Mouse (Mus musculus) olfactory bulb, adult 2 months (tissue): ENCODE data around the gene Coro1c.

Experiments
- CTCF ChIP-seq: fragments of 200-500 bp; IDR thresholded peaks from 2 replicates; pipeline ENCODE4 v1.5.1; 2012; ENCODE audit warnings: low read depth, mild to moderate bottlenecking, low read length, moderate library complexity; ENCODE audit not compliant: insufficient read depth
- POLR2A ChIP-seq: fragments of 200-500 bp; IDR thresholded peaks from 2 replicates; pipeline ENCODE4 v1.6.1; 2012; ENCODE audit warnings: mild to moderate bottlenecking, low read depth, low read length, moderate library complexity; ENCODE audit not compliant: insufficient read depth

DNA sequence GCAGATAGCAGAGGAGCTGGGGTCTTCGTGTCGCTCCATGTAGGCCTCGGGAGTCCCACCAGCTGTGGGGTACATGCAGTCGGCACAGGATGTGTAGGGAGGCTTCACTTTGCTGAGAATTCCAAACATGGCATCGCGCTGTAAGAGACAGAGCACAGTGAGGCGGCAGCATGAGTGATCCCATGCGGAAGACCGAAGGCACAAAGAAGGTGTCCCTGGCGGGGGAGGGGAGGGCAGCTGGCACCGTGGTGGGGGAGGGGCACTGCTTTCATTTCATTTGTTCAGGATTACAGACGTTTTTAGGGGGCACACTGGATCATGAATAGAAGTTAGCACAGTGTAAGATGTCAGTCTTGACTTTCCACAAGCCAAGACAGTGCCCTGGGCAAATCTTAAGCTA, 34.8 kb upstream of the Coro1c start:
- TF ChIP-seq CTCF: no peak
- no peak for TF ChIP-seq POLR2A
